Mouse (Mus musculus) liver, embryonic 16.5 days (tissue): Measurements from ENCODE around the gene Iqcf1. TPM values are rescaled to one million over a fixed set of nuclear protein-coding genes. Genes with fewer than 3 reads are reported as not detected.
A peak's percentile ranks its signal among the peaks of the same experiment; 100 is the strongest.

Source experiments
- ATAC-seq: fragments of 200-750 bp; cut with Nextera tagmentation; 2 replicates; pipeline ENCODE4 v1.8.0; 2017; ENCODE audit warnings: low read depth, mild to moderate bottlenecking, moderate number of reproducible peaks, moderate library complexity
- H3K27ac ChIP-seq: fragments of 300-500 bp; sonication (generic); 2 replicates; pipeline ENCODE4 v1.5.1; 2014; ENCODE audit warnings: mild to moderate bottlenecking, low read length
- H3K27me3 ChIP-seq: fragments of 300-500 bp; sonication (generic); 2 replicates; pipeline ENCODE4 v1.6.1; 2014; ENCODE audit warnings: low read depth, low read length, mixed read lengths; ENCODE audit not compliant: control insufficient read depth, insufficient read depth
- H3K36me3 ChIP-seq: fragments of 300-500 bp; sonication (generic); 2 replicates; pipeline ENCODE4 v1.6.1; 2014; ENCODE audit warnings: mild to moderate bottlenecking; ENCODE audit not compliant: control insufficient read depth, insufficient read depth
- H3K4me1 ChIP-seq: fragments of 300-500 bp; sonication (generic); 2 replicates; pipeline ENCODE4 v1.6.1; 2014; ENCODE audit warnings: low read depth, low read length, mixed read lengths; ENCODE audit not compliant: control insufficient read depth
- H3K4me2 ChIP-seq: fragments of 300-500 bp; sonication (generic); 2 replicates; pipeline ENCODE4 v1.6.1; 2014; ENCODE audit warnings: low read depth, low read length, mixed read lengths
- H3K4me3 ChIP-seq: fragments of 300-500 bp; sonication (generic); 2 replicates; pipeline ENCODE4 v1.5.1; 2014; ENCODE audit warnings: low read depth, mild to moderate bottlenecking, low read length
- H3K9ac ChIP-seq: fragments of 300-500 bp; sonication (generic); 2 replicates; pipeline ENCODE4 v1.6.1; 2014; ENCODE audit warnings: low read depth, low read length
- H3K9me3 ChIP-seq: fragments of 300-500 bp; sonication (generic); replicated peaks from 2 replicates; pipeline ENCODE4 v1.6.1; 2016; ENCODE audit warnings: low read length; ENCODE audit not compliant: control insufficient read depth
- WGBS: fragments of 180-500 bp; shearing (Covaris S2); extraction: QIAGEN DNeasy Blood & Tissue Kit; methylation state at CpG from one replicate; pipeline ENCODE4 v1.1.7; 2014; ENCODE audit not compliant: insufficient replicate concordance; 5-methylcytosine and 5-hydroxymethylcytosine counted together
- polyA plus RNA-seq: library from polyadenylated mRNA; unstranded; fragments of >200 nt; fragmentation: Nextera tagmentation; extraction: Ambion mirVana; gene quantifications from 2 replicates; pipeline ENCODE4 v1.2.1, GENCODE M21; 2015

Iqcf1 gene
- polyA plus RNA-seq, 1 experiment from 2014 or later, result not detected

- H3K9me3 ChIP-seq, result no peaks in the 10 kb centered on the region
- H3K4me3 ChIP-seq, result peak overlapping the region; percentile 16; the same call in 1 of the 2 replicates
- H3K27ac ChIP-seq, result peak overlapping the region; percentile 7; the same call in 1 of the 2 replicates
- H3K27me3 ChIP-seq, result no peaks in the 10 kb centered on the region
- no peaks in the 10 kb centered on the region; the same call in 1 of the 2 replicates for H3K36me3 ChIP-seq
- WGBS, result 14% methylated on average over 16 of the region's 16 CpGs
- peaks cover 30% of the 10 kb centered on the region for H3K4me1 ChIP-seq
- H3K4me2 ChIP-seq, result peak overlapping the region; percentile 91
- peak overlapping the region; percentile 39 for H3K9ac ChIP-seq
- 0 out of 2 replicates have a peak, but pooled peaks have one; percentile 0 for ATAC-seq
These were observed 23.5 kb upstream of the Iqcf1 start for GRCm38 (mm10) chr9:106476002-106476923.

GRCm38 (mm10) chr9:106476924-106477484, 22.8 kb upstream of the Iqcf1 start, which contains the start of gene Parp3:
Gene Parp3, minus strand, starts transcription at chr9:106476949.
- Histone ChIP-seq H3K36me3 (no peaks in the 10 kb centered on the region; the same call in none of the 2 replicates), H3K4me3 (peak within 1 kb of the TSS; percentile 67), H3K9me3 (no peaks in the 10 kb centered on the region), H3K4me2 (peak within 1 kb of the TSS; percentile 91), H3K4me1 (peaks cover 30% of the 10 kb centered on the region), H3K27me3 (no peaks in the 10 kb centered on the region), H3K9ac (peak within 1 kb of the TSS; percentile 46), H3K27ac (peak within 1 kb of the TSS; percentile 7; the same call in 1 of the 2 replicates)
- WGBS, result under 1% methylated on average over 41 of the region's 41 CpGs
- peak; percentile 98 for ATAC-seq

- no peaks in the 10 kb centered on the region for H3K9me3 ChIP-seq
- peak overlapping the region; percentile 67 for H3K4me3 ChIP-seq
- no peaks in the 10 kb centered on the region for H3K27me3 ChIP-seq
- H3K4me2 ChIP-seq, result peak overlapping the region; percentile 91
- peak overlapping the region; percentile 46 for H3K9ac ChIP-seq
- no peak for ATAC-seq
- no peak overlapping the region for H3K27ac ChIP-seq
- no peaks in the 10 kb centered on the region; the same call in none of the 2 replicates for H3K36me3 ChIP-seq
- under 1% methylated on average over 16 of the region's 16 CpGs for WGBS
- H3K4me1 ChIP-seq, result peaks cover 30% of the 10 kb centered on the region
These were observed 22.1 kb upstream of the Iqcf1 start for GRCm38 (mm10) chr9:106477649-106478048.

- ATAC-seq, result no peak
- H3K9ac ChIP-seq, result peak overlapping the region; percentile 46; the same call in 1 of the 2 replicates
These were observed 21.7 kb upstream of the Iqcf1 start for GRCm38 (mm10) chr9:106478101-106478500.

GRCm38 (mm10) chr9:106480541-106480940, 19.2 kb upstream of the Iqcf1 start:
- WGBS, result 75% methylated on average over 7 of the region's 7 CpGs
- Histone ChIP-seq H3K4me2 (no peak overlapping the region), H3K36me3 (no peaks in the 10 kb centered on the region; the same call in none of the 2 replicates), H3K27ac (no peak overlapping the region), H3K9me3 (no peaks in the 10 kb centered on the region), H3K27me3 (no peaks in the 10 kb centered on the region), H3K4me3 (no peak overlapping the region), H3K9ac (no peak overlapping the region), H3K4me1 (peaks cover 26% of the 10 kb centered on the region)
- no peak for ATAC-seq

More at GRCm38 (mm10) chr9:106478101-106478500, 21.7 kb upstream of the Iqcf1 start:
- H3K27me3 ChIP-seq, result no peaks in the 10 kb centered on the region
- 57% methylated on average over 9 of the region's 9 CpGs for WGBS
- peak overlapping the region; percentile 91 for H3K4me2 ChIP-seq
- H3K9me3 ChIP-seq, result no peaks in the 10 kb centered on the region
- H3K4me1 ChIP-seq, result peaks cover 30% of the 10 kb centered on the region
- no peaks in the 10 kb centered on the region; the same call in none of the 2 replicates for H3K36me3 ChIP-seq
- no peak overlapping the region for H3K27ac ChIP-seq
- peak overlapping the region; percentile 67 for H3K4me3 ChIP-seq

- ATAC-seq, result no peak
- H3K27ac ChIP-seq, result no peak overlapping the region
- no peaks in the 10 kb centered on the region; the same call in none of the 2 replicates for H3K36me3 ChIP-seq
- H3K4me1 ChIP-seq, result peaks cover 20% of the 10 kb centered on the region
- 64% methylated on average over 15 of the region's 15 CpGs for WGBS
- H3K9ac ChIP-seq, result no peak overlapping the region
- H3K4me2 ChIP-seq, result no peak overlapping the region
- H3K4me3 ChIP-seq, result no peak overlapping the region
- H3K27me3 ChIP-seq, result no peaks in the 10 kb centered on the region
- H3K9me3 ChIP-seq, result no peaks in the 10 kb centered on the region
These were observed 18.7 kb upstream of the Iqcf1 start for GRCm38 (mm10) chr9:106481075-106481474.

GRCm38 (mm10) chr9:106481676-106482075, 18.1 kb upstream of the Iqcf1 start:
- ATAC-seq, result no peak
- no peak overlapping the region for H3K4me3 ChIP-seq
- no peak overlapping the region for H3K4me2 ChIP-seq
- no peaks in the 10 kb centered on the region for H3K27me3 ChIP-seq
- H3K4me1 ChIP-seq, result peaks cover 14% of the 10 kb centered on the region
- no peaks in the 10 kb centered on the region for H3K9me3 ChIP-seq
- H3K27ac ChIP-seq, result no peak overlapping the region
- H3K9ac ChIP-seq, result no peak overlapping the region
- 75% methylated on average over 13 of the region's 13 CpGs for WGBS
- no peaks in the 10 kb centered on the region; the same call in none of the 2 replicates for H3K36me3 ChIP-seq

- Histone ChIP-seq H3K36me3 (no peaks in the 10 kb centered on the region; the same call in none of the 2 replicates), H3K9me3 (no peaks in the 10 kb centered on the region), H3K27ac (no peak overlapping the region), H3K4me1 (peaks cover 9% of the 10 kb centered on the region), H3K9ac (no peak overlapping the region), H3K27me3 (no peaks in the 10 kb centered on the region), H3K4me3 (no peak overlapping the region), H3K4me2 (no peak overlapping the region)
- ATAC-seq, result no peak
- 78% methylated on average over 17 of the region's 17 CpGs for whole genome bisulfite sequencing
These were observed 17.1 kb upstream of the Iqcf1 start for GRCm38 (mm10) chr9:106482578-106483115.
